Mouse (Mus musculus): ENCODE measurements around the gene Bend6. TPM values are rescaled to one million over a fixed set of nuclear protein-coding genes. Genes with fewer than 3 reads are reported as not detected.

Gene Bend6
- polyA plus RNA-seq, 1 experiment from 2014 or later, result 0.50 TPM

- no peak overlapping the region for H3K27ac ChIP-seq (replicated peaks)
- WGBS (ENCODE audit: insufficient replicate concordance), result 51% methylated on average over 5 of the region's 5 CpGs
- H3K4me3 ChIP-seq (replicated peaks), result no peak overlapping the region
- no peaks in the 10 kb centered on the region for H3K36me3 ChIP-seq (replicated peaks)
- no peaks in the 10 kb centered on the region for H3K4me1 ChIP-seq (replicated peaks)
- H3K9ac ChIP-seq, result no peak overlapping the region
- H3K27me3 ChIP-seq, result no peaks in the 10 kb centered on the region
- no peak overlapping the region for H3K4me2 ChIP-seq
- 0 out of 2 replicates have a peak, but pooled peaks have one; percentile 22 for ATAC-seq (ENCODE audit: insufficient read depth)
- H3K9me3 ChIP-seq (replicated peaks), result no peaks in the 10 kb centered on the region
Observed at GRCm38 (mm10) chr1:33939828-33940227, 32.2 kb upstream of the Bend6 start.

- H3K9ac ChIP-seq, result no peak overlapping the region
- H3K27ac ChIP-seq (replicated peaks), result no peak overlapping the region
- no peak for ATAC-seq (ENCODE audit: insufficient read depth)
- H3K27me3 ChIP-seq, result no peaks in the 10 kb centered on the region
- H3K4me1 ChIP-seq (replicated peaks), result no peaks in the 10 kb centered on the region
- no peak overlapping the region for H3K4me2 ChIP-seq
- no peak overlapping the region for H3K4me3 ChIP-seq (replicated peaks)
- no peaks in the 10 kb centered on the region for H3K36me3 ChIP-seq (replicated peaks)
- WGBS (ENCODE audit: insufficient replicate concordance), result 53% methylated on average over 3 of the region's 3 CpGs
- no peaks in the 10 kb centered on the region for H3K9me3 ChIP-seq (replicated peaks)
Observed at GRCm38 (mm10) chr1:33935946-33936345, 28.3 kb upstream of the Bend6 start.

DNA sequence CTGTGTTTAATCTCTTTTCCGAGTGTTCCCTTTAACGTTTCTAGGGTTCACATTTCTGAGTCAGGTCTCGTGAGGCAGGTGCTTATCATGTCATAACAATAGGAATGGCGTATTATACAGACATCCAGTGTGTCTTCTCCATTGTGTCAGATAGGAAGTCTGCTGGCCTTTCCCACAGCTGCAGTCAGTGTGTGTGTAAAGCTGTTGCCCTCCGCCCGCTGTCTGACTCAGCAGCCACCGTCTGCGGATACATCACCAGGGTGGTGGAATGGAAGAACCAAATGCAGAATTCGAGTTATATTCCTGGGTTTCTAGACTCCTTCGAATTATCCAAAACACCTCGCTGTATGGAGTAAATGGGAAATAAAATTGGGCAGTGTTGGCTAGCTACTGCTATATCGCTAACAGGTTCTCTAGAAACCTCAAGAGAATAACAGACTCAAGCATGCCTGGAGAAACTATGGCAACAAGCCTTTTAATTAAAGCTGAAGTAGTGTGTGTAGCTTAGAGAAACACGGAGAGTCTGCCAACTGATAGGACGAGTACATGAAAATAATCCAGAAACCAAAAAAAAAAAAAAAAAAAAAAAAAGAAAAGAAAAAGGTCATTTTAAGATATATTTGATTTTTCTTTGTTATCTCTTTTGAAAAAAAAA lies 25.4 kb upstream of the Bend6 start:
- Histone ChIP-seq H3K27ac (replicated peaks) (no peak overlapping the region), H3K4me2 (no peak overlapping the region), H3K36me3 (replicated peaks) (no peaks in the 10 kb centered on the region), H3K4me1 (replicated peaks) (no peaks in the 10 kb centered on the region), H3K4me3 (replicated peaks) (no peak overlapping the region), H3K27me3 (no peaks in the 10 kb centered on the region), H3K9ac (no peak overlapping the region), H3K9me3 (replicated peaks) (no peaks in the 10 kb centered on the region)
- WGBS (ENCODE audit: insufficient replicate concordance), result 59% methylated on average over 14 of the region's 14 CpGs
- ATAC-seq (ENCODE audit: insufficient read depth), result no peak

GRCm38 (mm10) chr1:33932196-33932595 lies 24.6 kb upstream of the Bend6 start:
- 72% methylated on average over 3 of the region's 3 CpGs for WGBS (ENCODE audit: insufficient replicate concordance)

GRCm38 (mm10) chr1:33931791-33932190 lies 24.2 kb upstream of the Bend6 start:
- H3K9ac ChIP-seq, result no peak overlapping the region
- H3K4me3 ChIP-seq (replicated peaks), result no peak overlapping the region
- WGBS (ENCODE audit: insufficient replicate concordance), result 75% methylated on average over 8 of the region's 8 CpGs
- no peaks in the 10 kb centered on the region for H3K9me3 ChIP-seq (replicated peaks)
- H3K4me1 ChIP-seq (replicated peaks), result 0 out of 2 replicates have a peak, but pooled peaks cover 2% of the 10 kb centered on the region
- no peak overlapping the region for H3K27ac ChIP-seq (replicated peaks)
- H3K36me3 ChIP-seq (replicated peaks), result no peaks in the 10 kb centered on the region
- H3K4me2 ChIP-seq, result no peak overlapping the region
- no peaks in the 10 kb centered on the region for H3K27me3 ChIP-seq
- ATAC-seq (ENCODE audit: insufficient read depth), result no peak

More at GRCm38 (mm10) chr1:33932196-33932595, 24.6 kb upstream of the Bend6 start:
- H3K4me2 ChIP-seq, result no peak overlapping the region
- no peaks in the 10 kb centered on the region for H3K36me3 ChIP-seq (replicated peaks)
- H3K27me3 ChIP-seq, result no peaks in the 10 kb centered on the region
- no peak overlapping the region for H3K4me3 ChIP-seq (replicated peaks)
- no peaks in the 10 kb centered on the region for H3K9me3 ChIP-seq (replicated peaks)
- no peak overlapping the region for H3K9ac ChIP-seq
- ATAC-seq (ENCODE audit: insufficient read depth), result no peak
- H3K4me1 ChIP-seq (replicated peaks), result no peaks in the 10 kb centered on the region
- no peak overlapping the region for H3K27ac ChIP-seq (replicated peaks)

- Histone ChIP-seq H3K27ac (replicated peaks) (no peak overlapping the region), H3K4me1 (replicated peaks) (0 out of 2 replicates have a peak, but pooled peaks cover 2% of the 10 kb centered on the region), H3K36me3 (replicated peaks) (no peaks in the 10 kb centered on the region), H3K4me3 (replicated peaks) (no peak overlapping the region), H3K9me3 (replicated peaks) (no peaks in the 10 kb centered on the region), H3K9ac (no peak overlapping the region), H3K27me3 (no peaks in the 10 kb centered on the region), H3K4me2 (no peak overlapping the region)
- ATAC-seq (ENCODE audit: insufficient read depth), result no peak
- 64% methylated on average over 7 of the region's 7 CpGs for WGBS (ENCODE audit: insufficient replicate concordance)
Observed at GRCm38 (mm10) chr1:33927466-33927865, 19.9 kb upstream of the Bend6 start.

GRCm38 (mm10) chr1:33925283-33925682 lies 17.7 kb upstream of the Bend6 start:
- WGBS (ENCODE audit: insufficient replicate concordance), result 45% methylated on average over 3 of the region's 3 CpGs

DNA sequence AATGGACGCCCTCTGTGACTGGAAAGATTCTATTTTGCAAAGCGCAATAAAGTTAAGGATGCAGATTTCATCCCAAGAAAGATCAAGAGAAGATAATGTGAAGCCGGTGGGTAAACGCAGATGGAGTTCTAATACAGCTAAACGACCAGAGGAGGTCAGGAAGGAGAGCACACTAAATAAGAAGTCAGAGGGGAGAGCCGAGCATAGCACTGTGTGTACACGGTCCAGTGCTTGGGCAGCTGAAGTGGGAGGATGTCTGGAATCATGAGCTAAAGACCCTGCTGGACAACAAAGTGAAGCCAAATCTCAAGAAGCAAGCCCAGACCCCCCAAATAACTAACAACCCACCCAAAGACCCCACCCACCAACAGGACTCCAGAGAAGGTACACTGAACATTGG lies 15.4 kb upstream of the Bend6 start:
- Histone ChIP-seq H3K9ac (no peak overlapping the region), H3K27me3 (no peaks in the 10 kb centered on the region), H3K4me1 (replicated peaks) (0 out of 2 replicates have a peak, but pooled peaks cover 2% of the 10 kb centered on the region), H3K36me3 (replicated peaks) (no peaks in the 10 kb centered on the region), H3K9me3 (replicated peaks) (no peaks in the 10 kb centered on the region), H3K4me3 (replicated peaks) (no peak overlapping the region), H3K4me2 (no peak overlapping the region), H3K27ac (replicated peaks) (no peak overlapping the region)
- ATAC-seq (ENCODE audit: insufficient read depth), result no peak
- WGBS (ENCODE audit: insufficient replicate concordance), result 49% methylated on average over 7 of the region's 7 CpGs

More at GRCm38 (mm10) chr1:33925283-33925682, 17.7 kb upstream of the Bend6 start:
- ATAC-seq (ENCODE audit: insufficient read depth), result peak; percentile 69
- Histone ChIP-seq H3K36me3 (replicated peaks) (no peaks in the 10 kb centered on the region), H3K27me3 (no peaks in the 10 kb centered on the region), H3K27ac (replicated peaks) (0 out of 2 replicates have a peak overlapping the region, but pooled peaks have one; percentile 48), H3K9ac (no peak overlapping the region), H3K4me2 (no peak overlapping the region), H3K4me3 (replicated peaks) (no peak overlapping the region), H3K9me3 (replicated peaks) (no peaks in the 10 kb centered on the region), H3K4me1 (replicated peaks) (0 out of 2 replicates have a peak, but pooled peaks cover 2% of the 10 kb centered on the region)

DNA sequence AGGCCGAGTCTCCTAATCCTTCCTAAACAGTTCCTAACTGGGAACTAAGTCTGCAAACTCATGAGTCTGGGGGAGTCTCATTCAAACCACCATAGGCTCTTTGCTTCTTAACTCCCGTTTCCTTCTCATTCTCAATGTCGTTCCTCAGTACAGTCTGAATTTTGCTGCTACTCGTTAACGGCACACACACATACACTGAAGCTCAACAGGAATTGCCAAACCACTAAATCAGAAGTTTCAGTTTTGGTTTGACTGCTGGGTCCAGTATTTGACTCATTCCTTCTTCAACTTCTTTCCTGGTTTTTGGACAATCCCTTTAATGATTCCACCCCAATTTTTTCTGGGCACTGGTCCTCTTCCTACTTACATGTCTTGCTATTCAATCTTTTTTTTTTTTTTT lies 8.9 kb upstream of the Bend6 start:
- Histone ChIP-seq H3K9me3 (replicated peaks) (no peaks in the 10 kb centered on the region), H3K36me3 (replicated peaks) (no peaks in the 10 kb centered on the region), H3K9ac (no peak overlapping the region), H3K27ac (replicated peaks) (no peak overlapping the region), H3K4me3 (replicated peaks) (no peak overlapping the region), H3K27me3 (0 out of 2 replicates have a peak, but pooled peaks cover 4% of the 10 kb centered on the region), H3K4me2 (no peak overlapping the region), H3K4me1 (replicated peaks) (no peaks in the 10 kb centered on the region)
- 64% methylated on average over 5 of the region's 5 CpGs for WGBS (ENCODE audit: insufficient replicate concordance)
- no peak for ATAC-seq (ENCODE audit: insufficient read depth)

DNA sequence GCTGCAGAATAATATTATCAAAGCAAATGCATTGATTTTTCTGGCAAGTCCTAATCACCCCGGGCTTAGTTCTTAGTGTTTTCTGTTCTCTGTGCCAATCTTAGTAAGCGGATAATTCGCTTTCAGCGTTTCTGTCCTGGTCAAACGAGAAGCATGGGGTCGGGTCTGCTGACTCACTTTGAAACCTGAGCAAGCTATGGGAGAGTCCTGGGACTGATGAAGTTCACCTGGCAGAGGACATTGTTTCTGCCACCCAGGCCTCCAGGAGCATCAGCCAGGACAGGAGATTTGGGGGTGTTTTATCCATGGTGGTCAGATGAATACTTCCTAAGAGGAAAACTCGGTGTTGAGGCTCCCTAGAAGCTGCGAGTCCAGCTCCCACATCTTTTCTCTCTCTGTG lies 4.0 kb upstream of the Bend6 start:
- no peaks in the 10 kb centered on the region for H3K36me3 ChIP-seq (replicated peaks)

DNA sequence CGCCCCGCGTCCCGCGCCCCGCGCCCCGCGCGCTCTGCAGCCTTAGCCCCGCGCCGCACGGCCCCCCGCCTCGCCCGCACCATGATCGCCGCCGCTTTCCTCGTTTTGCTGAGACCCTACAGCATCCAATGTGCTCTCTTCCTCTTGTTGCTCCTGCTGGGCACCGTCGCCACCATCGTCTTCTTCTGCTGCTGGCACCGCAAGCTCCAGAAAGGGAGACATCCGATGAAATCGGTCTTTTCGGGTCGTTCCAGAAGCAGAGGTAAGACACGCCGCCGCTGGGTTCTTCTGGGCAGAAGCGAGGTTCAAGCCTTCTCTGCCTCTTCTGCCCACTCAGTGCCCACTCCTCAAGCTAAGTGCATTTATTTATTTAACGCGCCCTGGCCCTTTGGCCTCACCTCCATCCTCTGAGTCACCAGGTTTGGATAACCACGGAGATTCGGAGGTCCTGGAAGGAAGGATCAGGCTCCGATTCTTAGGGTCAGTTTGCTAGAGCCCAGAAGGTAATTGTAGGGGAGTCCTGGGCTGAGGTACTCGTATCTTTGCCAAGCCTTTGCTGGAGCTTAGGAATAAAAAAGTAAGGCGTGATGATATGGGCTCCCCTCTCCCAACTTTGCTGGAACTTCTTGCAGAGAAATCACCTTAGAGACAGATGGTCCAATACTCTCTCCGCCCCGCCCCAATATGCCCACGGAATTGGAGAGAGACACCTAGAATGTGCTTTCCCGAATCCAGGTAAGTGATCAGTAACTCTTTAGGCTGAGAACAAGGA lies 761 bp upstream of the Bend6 start, which contains the start of gene Dst:
Dst (plus strand) TSS at position 35 of the 772 bp plus-strand sequence.
- no peak within 1 kb of the TSS; the same call in 1 of the 2 replicates for H3K9ac ChIP-seq

More for the DNA sequence above, 4.0 kb upstream of the Bend6 start:
- Histone ChIP-seq H3K9ac (no peak overlapping the region), H3K4me1 (replicated peaks) (peaks cover 3% of the 10 kb centered on the region; the same call in 1 of the 2 replicates), H3K9me3 (replicated peaks) (no peaks in the 10 kb centered on the region), H3K27ac (replicated peaks) (no peak overlapping the region), H3K4me3 (replicated peaks) (no peak overlapping the region), H3K27me3 (peaks cover 48% of the 10 kb centered on the region), H3K4me2 (no peak overlapping the region)
- 53% methylated on average over 8 of the region's 8 CpGs for WGBS (ENCODE audit: insufficient replicate concordance)
- ATAC-seq (ENCODE audit: insufficient read depth), result no peak

More for the DNA sequence above, 761 bp upstream of the Bend6 start, which contains the start of gene Dst:
- Histone ChIP-seq H3K4me1 (replicated peaks) (peaks cover 3% of the 10 kb centered on the region; the same call in 1 of the 2 replicates), H3K27me3 (peaks cover 77% of the 10 kb centered on the region), H3K36me3 (replicated peaks) (no peaks in the 10 kb centered on the region), H3K9me3 (replicated peaks) (no peaks in the 10 kb centered on the region), H3K4me2 (peak within 1 kb of the TSS; percentile 69), H3K4me3 (replicated peaks) (peak within 1 kb of the TSS; percentile 56), H3K27ac (replicated peaks) (no peak within 1 kb of the TSS)
- 4% methylated on average over 34 of the region's 44 CpGs for WGBS (ENCODE audit: insufficient replicate concordance)
- no peak for ATAC-seq (ENCODE audit: insufficient read depth)

Measured in liver, embryonic 15.5 days (tissue).